23 mouse cellular contexts compared by ENCODE assay signal in the genomic region with DNA sequence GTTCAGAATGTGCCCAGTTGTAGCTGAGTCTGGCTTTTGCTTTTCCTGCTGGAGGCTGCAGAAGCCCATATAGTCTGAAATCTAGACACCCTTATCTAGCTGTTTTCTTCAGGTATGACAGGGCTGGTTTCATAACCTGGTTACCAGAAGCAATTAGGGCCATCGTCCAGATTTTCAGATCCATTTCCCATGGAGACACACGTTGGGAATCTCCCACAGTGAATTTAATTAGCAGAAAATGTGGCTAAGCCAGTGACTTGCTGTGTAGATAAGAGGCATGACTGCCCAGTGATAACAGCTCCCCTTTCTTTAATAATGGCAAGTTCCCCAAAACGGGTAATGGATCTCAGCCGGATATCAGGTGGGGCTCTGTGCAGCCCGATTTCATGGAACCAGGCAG.
DNase-seq lines count a peak whose midpoint lies in the region; ATAC-seq lines count a peak whose summit lies in the region.
"Had no signal": no experiment of that assay in that cellular context is flagged by ENCODE, and none has a peak within 500 bp of the region (broad histone marks: within the 10 kb centered on the region; RNA-seq: fewer than 3 reads in every experiment).

No protein-coding gene starts in this region.

- WGBS in forebrain, embryonic 14.5 days: 47% methylated on average over 5 of the region's 5 CpGs
- WGBS in forebrain, embryonic 13.5 days: 46% methylated on average over 5 of the region's 5 CpGs

- peaks cover 4% of the 10 kb centered on the region; the same call in 1 of the 2 replicates for H3K4me1 ChIP-seq in forebrain, embryonic 14.5 days (ENCODE audit: control insufficient read depth, insufficient read depth, low read length)
- peaks cover 11% of the 10 kb centered on the region for H3K4me1 ChIP-seq in forebrain, embryonic 13.5 days
- H3K4me1 ChIP-seq: heart, embryonic 10.5 days; liver, embryonic 12.5 days had no signal

- H3K36me3 ChIP-seq in forebrain, embryonic 14.5 days (ENCODE audit: control insufficient read depth, insufficient read depth, low read length): no peaks in the 10 kb centered on the region
- no peaks in the 10 kb centered on the region for H3K36me3 ChIP-seq in forebrain, embryonic 13.5 days (ENCODE audit: poor library complexity, severe bottlenecking)
- H3K36me3 ChIP-seq: embryonic facial prominence, embryonic 12.5 days; forebrain, embryonic 15.5 days; heart, embryonic 10.5 days; hindbrain, embryonic 15.5 days; limb, embryonic 12.5 days; liver, embryonic 12.5 days; midbrain, embryonic 12.5 days had no signal

- no peak overlapping the region for H3K27ac ChIP-seq in forebrain, embryonic 14.5 days (ENCODE audit: low read depth, low read length)
- H3K27ac ChIP-seq in forebrain, embryonic 13.5 days: no peak overlapping the region
- H3K27ac ChIP-seq: embryonic facial prominence, embryonic 12.5 days; forebrain, embryonic 15.5 days; heart, embryonic 10.5 days; hindbrain, embryonic 15.5 days; limb, embryonic 12.5 days; liver, embryonic 12.5 days; midbrain, embryonic 12.5 days had no signal

- no peak overlapping the region for H3K9ac ChIP-seq in forebrain, embryonic 14.5 days (ENCODE audit: low read length)
- no peak overlapping the region for H3K9ac ChIP-seq in forebrain, embryonic 13.5 days
- H3K9ac ChIP-seq: embryonic facial prominence, embryonic 12.5 days; forebrain, embryonic 15.5 days; hindbrain, embryonic 15.5 days; limb, embryonic 12.5 days; liver, embryonic 12.5 days; midbrain, embryonic 12.5 days had no signal

- no peaks in the 10 kb centered on the region for H3K9me3 ChIP-seq in forebrain, embryonic 14.5 days (replicated peaks; ENCODE audit: control insufficient read depth, low read length)
- no peaks in the 10 kb centered on the region for H3K9me3 ChIP-seq in forebrain, embryonic 13.5 days (replicated peaks)
- H3K9me3 ChIP-seq: embryonic facial prominence, embryonic 12.5 days; forebrain, embryonic 15.5 days; heart, embryonic 10.5 days; hindbrain, embryonic 15.5 days; limb, embryonic 12.5 days; liver, embryonic 12.5 days; midbrain, embryonic 12.5 days had no signal

- no peak overlapping the region for H3K4me3 ChIP-seq in forebrain, embryonic 14.5 days (ENCODE audit: low read depth, low read length)
- H3K4me3 ChIP-seq in forebrain, embryonic 13.5 days: no peak overlapping the region
- H3K4me3 ChIP-seq: embryonic facial prominence, embryonic 12.5 days; erythroblast, embryonic 14.5 days; forebrain, embryonic 15.5 days; heart, embryonic 10.5 days; hindbrain, embryonic 15.5 days; limb, embryonic 12.5 days; liver, embryonic 12.5 days; midbrain, embryonic 12.5 days had no signal

- peak; percentile 35 for DNase-seq in forebrain, embryonic 14.5 days (ENCODE audit: low spot score)
- DNase-seq in brain, adult 2 months (ENCODE audit: low read depth, low spot score): peak; percentile 84
- peak; percentile 55 to 64 for DNase-seq in cerebellum, adult 18-20 months
- DNase-seq in cerebellum, postnatal 25 days: peak; percentile 54 to 57
- DNase-seq in embryo, embryonic 9.5 days (ENCODE audit: extremely low spot score): no peak
- DNase-seq in heart, adult 8-10 months (ENCODE audit: low spot score): no peak
- DNase-seq: gastrocnemius, postnatal 25 days; lung, adult 2 months; lung, postnatal 4 days; right cerebral cortex, postnatal 14 days; spleen, adult 18-20 months; thymus, adult 18-20 months had no signal

- H3K4me2 ChIP-seq in forebrain, embryonic 14.5 days (ENCODE audit: low read length): no peak overlapping the region
- H3K4me2 ChIP-seq in forebrain, embryonic 13.5 days: no peak overlapping the region
- H3K4me2 ChIP-seq: embryonic facial prominence, embryonic 12.5 days; forebrain, embryonic 15.5 days; hindbrain, embryonic 15.5 days; limb, embryonic 12.5 days; liver, embryonic 12.5 days; midbrain, embryonic 12.5 days had no signal

- H3K27me3 ChIP-seq in forebrain, embryonic 14.5 days (replicated peaks; ENCODE audit: control insufficient read depth, insufficient read depth, low read length): no peaks in the 10 kb centered on the region
- H3K27me3 ChIP-seq in forebrain, embryonic 13.5 days: 0 out of 2 replicates have a peak, but pooled peaks cover 2% of the 10 kb centered on the region
- H3K27me3 ChIP-seq: CH12.LX; embryonic facial prominence, embryonic 12.5 days; forebrain, embryonic 15.5 days; hindbrain, embryonic 15.5 days; limb, embryonic 12.5 days; liver, embryonic 12.5 days; midbrain, embryonic 12.5 days had no signal

- ATAC-seq in forebrain, embryonic 14.5 days: no peak
- no peak for ATAC-seq in forebrain, embryonic 13.5 days
- ATAC-seq: forebrain, embryonic 15.5 days; intestine, postnatal 0 days; liver, embryonic 12.5 days had no signal

Comparison
In these comparisons a context has a peak if more than half of its experiments do, and no peak if none do; other contexts are left out.
1. DNase-seq: peak in forebrain, embryonic 14.5 days (single experiment), brain, adult 2 months (single experiment), cerebellum, adult 18-20 months (2 of 2) and cerebellum, postnatal 25 days (2 of 2); none in embryo, embryonic 9.5 days (single experiment) and heart, adult 8-10 months (single experiment).